Mouse (Mus musculus) neural tube, embryonic 14.5 days (tissue): ENCODE measurements around the gene Copa. TPM values are rescaled to one million over a fixed set of nuclear protein-coding genes. Genes with fewer than 3 reads are reported as not detected.
A peak's percentile ranks its signal among the peaks of the same experiment; 100 is the strongest.

Source experiments
- ATAC-seq: fragments of 200-750 bp; cut with Nextera tagmentation; 2 replicates; pipeline ENCODE4 v1.8.0; 2017; ENCODE audit warnings: low read depth, mild to moderate bottlenecking, moderate TSS enrichment, moderate library complexity
- H3K27ac ChIP-seq: fragments of 300-500 bp; sonication (generic); 2 replicates; pipeline ENCODE4 v1.5.1; 2014; ENCODE audit warnings: low read depth, mild to moderate bottlenecking, control low read depth, low read length, moderate library complexity, mixed read lengths
- H3K27me3 ChIP-seq: fragments of 300-500 bp; sonication (generic); 2 replicates; pipeline ENCODE4 v1.6.1; 2014; ENCODE audit warnings: low read length; ENCODE audit not compliant: control insufficient read depth, insufficient read depth
- H3K36me3 ChIP-seq: fragments of 300-500 bp; sonication (generic); 2 replicates; pipeline ENCODE4 v1.6.1; 2014; ENCODE audit warnings: low read length, mixed read lengths; ENCODE audit not compliant: control insufficient read depth, insufficient read depth
- H3K4me1 ChIP-seq: fragments of 300-500 bp; sonication (generic); 2 replicates; pipeline ENCODE4 v1.6.1; 2014; ENCODE audit warnings: low read length; ENCODE audit not compliant: control insufficient read depth, insufficient read depth
- H3K4me2 ChIP-seq: fragments of 300-500 bp; sonication (generic); 2 replicates; pipeline ENCODE4 v1.6.1; 2014; ENCODE audit warnings: mild to moderate bottlenecking, low read depth, low read length, control low read depth
- H3K4me3 ChIP-seq: fragments of 300-500 bp; sonication (generic); 2 replicates; pipeline ENCODE4 v1.5.1; 2014; ENCODE audit warnings: low read depth, low read length, control low read depth, mixed read lengths
- H3K9ac ChIP-seq: fragments of 300-500 bp; sonication (generic); replicated peaks from 2 replicates; pipeline ENCODE4 v1.6.1; 2014; ENCODE audit warnings: low read depth, mild to moderate bottlenecking, control low read depth, low read length, mixed read lengths
- H3K9me3 ChIP-seq: fragments of 300-500 bp; sonication (generic); 2 replicates; pipeline ENCODE4 v1.6.1; 2016; ENCODE audit warnings: low read length; ENCODE audit not compliant: control insufficient read depth
- whole genome bisulfite sequencing: fragments of 180-500 bp; shearing (Covaris S2); extraction: QIAGEN DNeasy Blood & Tissue Kit; methylation state at CpG from one replicate; pipeline ENCODE4 v1.1.7; 2014; 5-methylcytosine and 5-hydroxymethylcytosine counted together
- polyA plus RNA-seq: library from polyadenylated mRNA; unstranded; fragments of >200 nt; fragmentation: Nextera tagmentation; extraction: Ambion mirVana; gene quantifications from 2 replicates; pipeline ENCODE4 v1.2.1, GENCODE M21; 2014

Copa gene
- polyA plus RNA-seq, 1 experiment from 2014 or later, result 140 TPM

- Histone ChIP-seq H3K4me2 (no peak overlapping the region), H3K27ac (no peak overlapping the region), H3K9me3 (no peaks in the 10 kb centered on the region), H3K36me3 (peaks cover 81% of the 10 kb centered on the region), H3K9ac (no peak overlapping the region), H3K4me3 (no peak overlapping the region), H3K27me3 (no peaks in the 10 kb centered on the region), H3K4me1 (no peaks in the 10 kb centered on the region)
- ATAC-seq, result no peak
- 64% methylated on average over 11 of the region's 11 CpGs for WGBS
Observed at GRCm38 (mm10) chr1:172105101-172105500, 22.8 kb downstream of the Copa start.

GRCm38 (mm10) chr1:172107777-172108477, 25.6 kb downstream of the Copa start:
- peak; percentile 81 for ATAC-seq
- Histone ChIP-seq H3K4me2 (no peak overlapping the region), H3K4me3 (no peak overlapping the region), H3K27me3 (no peaks in the 10 kb centered on the region), H3K9me3 (no peaks in the 10 kb centered on the region), H3K36me3 (peaks cover 81% of the 10 kb centered on the region), H3K9ac (no peak overlapping the region), H3K4me1 (no peaks in the 10 kb centered on the region), H3K27ac (no peak overlapping the region)
- 66% methylated on average over 10 of the region's 10 CpGs for WGBS

DNA sequence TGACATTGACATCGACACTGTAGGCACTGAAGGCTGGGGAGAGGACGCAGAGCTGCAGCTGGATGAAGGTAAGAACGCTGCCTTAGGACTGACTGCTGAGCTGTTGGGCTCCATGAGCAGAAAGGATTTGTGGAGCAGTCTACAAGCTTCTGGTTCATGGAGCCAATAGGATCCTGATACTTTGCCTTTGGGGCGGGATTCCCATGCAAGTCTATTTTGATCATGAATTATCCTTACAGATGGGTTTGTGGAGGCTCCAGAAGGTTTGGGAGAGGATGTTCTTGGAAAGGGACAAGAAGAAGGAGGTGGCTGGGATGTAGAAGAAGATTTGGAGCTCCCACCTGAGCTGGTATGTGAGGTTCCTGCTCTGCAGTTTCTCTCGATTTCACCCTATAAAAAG, 34.6 kb downstream of the Copa start:
- Histone ChIP-seq H3K27me3 (no peaks in the 10 kb centered on the region), H3K4me2 (no peak overlapping the region), H3K9me3 (no peaks in the 10 kb centered on the region), H3K9ac (no peak overlapping the region), H3K27ac (no peak overlapping the region), H3K4me1 (no peaks in the 10 kb centered on the region), H3K36me3 (peaks cover 92% of the 10 kb centered on the region), H3K4me3 (no peak overlapping the region)
- no peak for ATAC-seq
- 90% methylated on average over 5 of the region's 5 CpGs for WGBS

GRCm38 (mm10) chr1:172119100-172119499, 36.8 kb downstream of the Copa start:
- Histone ChIP-seq H3K4me1 (no peaks in the 10 kb centered on the region), H3K4me2 (no peak overlapping the region), H3K36me3 (peaks cover 88% of the 10 kb centered on the region), H3K9me3 (no peaks in the 10 kb centered on the region), H3K27ac (no peak overlapping the region), H3K27me3 (no peaks in the 10 kb centered on the region), H3K9ac (no peak overlapping the region), H3K4me3 (no peak overlapping the region)
- ATAC-seq, result no peak
- 84% methylated on average over 6 of the region's 6 CpGs for WGBS

- Histone ChIP-seq H3K36me3 (peaks cover 82% of the 10 kb centered on the region), H3K4me2 (no peak overlapping the region), H3K4me3 (no peak overlapping the region), H3K9me3 (no peaks in the 10 kb centered on the region), H3K4me1 (no peaks in the 10 kb centered on the region), H3K27me3 (no peaks in the 10 kb centered on the region), H3K9ac (no peak overlapping the region), H3K27ac (no peak overlapping the region)
- WGBS, result 49% methylated on average over 3 of the region's 3 CpGs
- ATAC-seq, result no peak
Observed at GRCm38 (mm10) chr1:172119720-172120119, 37.4 kb downstream of the Copa start.

- H3K36me3 ChIP-seq, result peaks cover 54% of the 10 kb centered on the region
- no peak overlapping the region for H3K9ac ChIP-seq
- no peak overlapping the region for H3K27ac ChIP-seq
- 76% methylated on average over 2 of the region's 2 CpGs for WGBS
- no peak for ATAC-seq
- H3K9me3 ChIP-seq, result no peaks in the 10 kb centered on the region
- no peaks in the 10 kb centered on the region for H3K27me3 ChIP-seq
- H3K4me3 ChIP-seq, result no peak overlapping the region
- no peak overlapping the region for H3K4me2 ChIP-seq
- peaks cover 6% of the 10 kb centered on the region for H3K4me1 ChIP-seq
Observed at GRCm38 (mm10) chr1:172122671-172123070, 40.3 kb downstream of the Copa start.

DNA sequence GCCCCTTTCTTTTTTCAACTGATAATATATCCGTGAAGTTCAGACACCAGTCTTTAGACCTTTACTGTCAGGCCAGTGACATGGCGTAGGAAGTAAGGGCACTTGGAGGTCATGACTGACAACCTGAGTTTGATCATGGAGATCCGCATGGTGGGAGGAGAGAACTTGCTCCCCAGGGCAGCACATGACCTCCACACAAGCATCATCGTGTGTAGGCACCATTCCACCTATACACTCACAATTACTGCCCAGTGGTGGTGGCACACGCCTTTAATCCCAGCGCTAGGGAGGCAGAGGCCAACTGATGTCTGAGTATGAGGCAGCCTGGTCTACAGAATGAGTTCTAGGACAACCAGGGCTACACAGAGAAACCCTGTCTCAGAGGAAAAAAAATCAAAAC, 42.2 kb downstream of the Copa start:
- 90% methylated on average over 6 of the region's 6 CpGs for WGBS
- H3K36me3 ChIP-seq, result peaks cover 36% of the 10 kb centered on the region
- ATAC-seq, result no peak

DNA sequence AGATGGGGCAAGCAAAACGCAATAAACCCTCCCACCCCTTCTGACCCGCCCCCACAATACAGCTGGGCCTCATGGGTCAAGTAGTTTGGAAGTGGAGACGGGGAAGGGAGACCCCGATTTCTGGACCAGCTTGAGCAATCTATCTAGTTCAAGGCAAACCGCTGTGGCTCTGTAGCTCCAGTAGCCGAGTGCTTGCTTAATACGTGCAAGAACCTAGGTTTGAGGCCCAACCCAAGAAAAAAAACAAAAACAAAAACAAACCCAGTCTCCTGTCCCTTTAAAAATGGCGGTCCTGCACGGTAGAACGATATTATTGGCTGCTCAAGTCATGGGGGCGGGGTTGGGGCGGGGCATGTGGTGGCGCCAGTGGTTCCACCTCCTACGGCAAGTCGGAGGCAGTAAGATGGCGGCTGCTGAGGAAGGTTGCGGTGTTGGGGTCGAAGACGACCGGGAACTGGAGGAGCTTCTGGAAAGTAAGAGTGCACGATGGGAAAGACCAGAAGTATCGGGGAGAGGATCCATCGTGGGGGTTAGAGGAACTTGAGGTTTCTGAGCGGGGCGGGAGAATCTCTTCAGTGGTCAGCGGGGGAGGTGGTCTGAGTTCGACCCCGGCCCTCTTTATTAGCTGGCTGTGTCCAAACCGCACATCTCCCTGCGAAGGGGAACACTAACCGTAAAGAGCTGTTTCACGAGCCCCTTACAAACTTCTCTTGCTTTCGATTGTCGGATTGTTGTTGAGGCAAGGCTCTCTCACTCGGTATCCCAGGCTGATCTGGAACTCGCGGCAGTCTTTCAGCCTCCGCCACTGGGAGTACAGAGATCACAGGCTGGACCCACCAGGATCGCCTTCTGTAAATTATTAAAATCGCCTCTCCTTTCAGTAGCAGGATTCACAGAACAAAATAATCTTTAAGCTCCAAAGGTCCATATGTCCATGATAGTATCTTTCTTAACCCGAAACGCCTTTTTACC, 44.3 kb downstream of the Copa start, which contains the start of gene Pex19:
Gene Pex19, plus strand, starts transcription at position 380 of the 972 bp plus-strand sequence.
- no peak within 1 kb of the TSS for H3K27ac ChIP-seq

More for the DNA sequence above, 42.2 kb downstream of the Copa start:
- no peak overlapping the region for H3K4me3 ChIP-seq
- no peaks in the 10 kb centered on the region for H3K27me3 ChIP-seq
- H3K9ac ChIP-seq, result no peak overlapping the region
- H3K4me2 ChIP-seq, result no peak overlapping the region
- peaks cover 8% of the 10 kb centered on the region for H3K4me1 ChIP-seq
- H3K9me3 ChIP-seq, result no peaks in the 10 kb centered on the region
- H3K27ac ChIP-seq, result no peak overlapping the region

DNA sequence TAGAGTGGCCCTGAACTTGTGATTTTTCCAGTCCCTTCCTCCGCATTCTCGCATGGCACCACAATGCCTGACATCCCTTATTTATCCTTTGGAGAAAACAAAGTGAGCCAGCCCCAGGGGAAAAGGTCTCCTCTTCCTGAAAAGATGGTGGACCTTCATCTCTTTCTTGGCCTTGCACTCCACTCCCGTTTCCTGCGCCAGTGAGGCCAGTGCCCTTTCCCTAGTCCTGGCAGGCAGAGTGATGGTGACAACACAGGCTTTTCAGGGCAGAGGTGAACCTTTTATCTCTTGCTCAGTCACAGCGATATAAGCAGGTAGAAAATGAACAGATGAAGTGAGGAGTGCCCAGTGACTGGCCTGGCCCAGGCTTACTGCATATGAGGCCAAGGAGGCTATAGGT, 45.2 kb downstream of the Copa start:
- Histone ChIP-seq H3K4me3 (peak overlapping the region; percentile 82), H3K9me3 (no peaks in the 10 kb centered on the region), H3K27ac (no peak overlapping the region), H3K36me3 (peaks cover 22% of the 10 kb centered on the region), H3K4me2 (peak overlapping the region; percentile 78), H3K9ac (peak overlapping the region; percentile 69), H3K27me3 (no peaks in the 10 kb centered on the region), H3K4me1 (peaks cover 8% of the 10 kb centered on the region)
- 57% methylated on average over 5 of the region's 5 CpGs for WGBS
- ATAC-seq, result no peak

More for the DNA sequence above, 44.3 kb downstream of the Copa start, which contains the start of gene Pex19:
- H3K4me3 ChIP-seq, result peak within 1 kb of the TSS; percentile 82
- ATAC-seq, result peak; percentile 98
- H3K27me3 ChIP-seq, result no peaks in the 10 kb centered on the region
- peaks cover 8% of the 10 kb centered on the region for H3K4me1 ChIP-seq
- H3K9ac ChIP-seq, result peak within 1 kb of the TSS; percentile 69
- WGBS, result 1% methylated on average over 42 of the region's 42 CpGs
- H3K4me2 ChIP-seq, result peak within 1 kb of the TSS; percentile 78
- peaks cover 23% of the 10 kb centered on the region for H3K36me3 ChIP-seq
- H3K9me3 ChIP-seq, result no peaks in the 10 kb centered on the region
